Mouse (Mus musculus) embryonic fibroblast, embryonic 13.5 days (primary cell): ENCODE results near the gene Hspa12a.

ENCODE experiments used
- CTCF ChIP-seq: IDR thresholded peaks from 2 replicates; pipeline ENCODE4 v1.5.1; 2011; ENCODE audit warnings: mild to moderate bottlenecking, control low read depth, low read length, moderate library complexity, borderline replicate concordance; ENCODE audit not compliant: insufficient read depth
- POLR2A ChIP-seq: IDR thresholded peaks from 2 replicates; pipeline ENCODE4 v1.6.1; 2011; ENCODE audit warnings: low read depth, mild to moderate bottlenecking, control low read depth, low read length, moderate library complexity

- TF ChIP-seq POLR2A = no peak
- TF ChIP-seq CTCF = no peak
Measured at GRCm38 (mm10) chr19:58840721-58841271, 102.7 kb downstream of the Hspa12a start.
